Mouse (Mus musculus): ENCODE measurements around the gene Rab11fip3. TPM values are rescaled to one million over a fixed set of nuclear protein-coding genes. Genes with fewer than 3 reads are reported as not detected.

The Rab11fip3 gene
- total RNA-seq, 1 experiment from 2014 or later, result 2.2 TPM

- peak; percentile 31 for ATAC-seq (replicated peaks; ENCODE audit: low read depth, poor library complexity, severe bottlenecking)
Measured at GRCm38 (mm10) chr17:26005731-26006450, 63.5 kb downstream of the Rab11fip3 start.

GRCm38 (mm10) chr17:26004711-26005110, 64.6 kb downstream of the Rab11fip3 start:
- no peak for ATAC-seq (replicated peaks; ENCODE audit: low read depth, poor library complexity, severe bottlenecking)

GRCm38 (mm10) chr17:26003864-26004263, 65.5 kb downstream of the Rab11fip3 start:
- no peak for ATAC-seq (replicated peaks; ENCODE audit: low read depth, poor library complexity, severe bottlenecking)

- ATAC-seq (replicated peaks; ENCODE audit: low read depth, poor library complexity, severe bottlenecking), result no peak
Measured at GRCm38 (mm10) chr17:25998425-25998824, 70.9 kb downstream of the Rab11fip3 start.

GRCm38 (mm10) chr17:25993489-25993888, 75.9 kb downstream of the Rab11fip3 start:
- no peak for ATAC-seq (replicated peaks; ENCODE audit: low read depth, poor library complexity, severe bottlenecking)

- ATAC-seq (replicated peaks; ENCODE audit: low read depth, poor library complexity, severe bottlenecking), result no peak
Measured at GRCm38 (mm10) chr17:25992274-25992673, 77.1 kb downstream of the Rab11fip3 start.

GRCm38 (mm10) chr17:25990331-25990730, 79.0 kb downstream of the Rab11fip3 start:
- ATAC-seq (replicated peaks; ENCODE audit: low read depth, poor library complexity, severe bottlenecking), result peak; percentile 59

GRCm38 (mm10) chr17:25985306-25986294, 83.8 kb downstream of the Rab11fip3 start, which contains the start of gene Capn15:
Capn15 (minus strand) TSS chr17:25985796.
- peak; percentile 84 for ATAC-seq (replicated peaks; ENCODE audit: low read depth, poor library complexity, severe bottlenecking)

- ATAC-seq (replicated peaks; ENCODE audit: low read depth, poor library complexity, severe bottlenecking), result no peak
Measured at GRCm38 (mm10) chr17:25984556-25985305, 84.6 kb downstream of the Rab11fip3 start.

- ATAC-seq (replicated peaks; ENCODE audit: low read depth, poor library complexity, severe bottlenecking), result no peak
Measured at GRCm38 (mm10) chr17:25984066-25984465, 85.3 kb downstream of the Rab11fip3 start.

- no peak for ATAC-seq (replicated peaks; ENCODE audit: low read depth, poor library complexity, severe bottlenecking)
Measured at GRCm38 (mm10) chr17:25982913-25983312, 86.4 kb downstream of the Rab11fip3 start.

GRCm38 (mm10) chr17:25980854-25981253, 88.5 kb downstream of the Rab11fip3 start:
- ATAC-seq (replicated peaks; ENCODE audit: low read depth, poor library complexity, severe bottlenecking), result no peak

- no peak for ATAC-seq (replicated peaks; ENCODE audit: low read depth, poor library complexity, severe bottlenecking)
Measured at GRCm38 (mm10) chr17:25979829-25980738, 89.3 kb downstream of the Rab11fip3 start.

GRCm38 (mm10) chr17:25970954-25971707, 98.2 kb downstream of the Rab11fip3 start:
- ATAC-seq (replicated peaks; ENCODE audit: low read depth, poor library complexity, severe bottlenecking), result no peak

- ATAC-seq (replicated peaks; ENCODE audit: low read depth, poor library complexity, severe bottlenecking), result no peak
Measured at GRCm38 (mm10) chr17:25970448-25970847, 98.9 kb downstream of the Rab11fip3 start.

GRCm38 (mm10) chr17:25968176-25968575, 101.2 kb downstream of the Rab11fip3 start:
- no peak for ATAC-seq (replicated peaks; ENCODE audit: low read depth, poor library complexity, severe bottlenecking)

GRCm38 (mm10) chr17:25967652-25968051, 101.7 kb downstream of the Rab11fip3 start:
- no peak for ATAC-seq (replicated peaks; ENCODE audit: low read depth, poor library complexity, severe bottlenecking)

GRCm38 (mm10) chr17:25964271-25964670, 105.1 kb downstream of the Rab11fip3 start:
- ATAC-seq (replicated peaks; ENCODE audit: low read depth, poor library complexity, severe bottlenecking), result no peak

Data from common myeloid progenitor, adult 5-6 weeks (primary cell).